Mouse (Mus musculus): ENCODE results near the gene Gcn1l1. TPM values are rescaled to one million over a fixed set of nuclear protein-coding genes. Genes with fewer than 3 reads are reported as not detected.

The Gcn1l1 gene
- total and polyA plus RNA-seq, 3 experiments: 88.2 to 123 (median 93.8) TPM

- Histone ChIP-seq H3K4me1 (ENCODE audit: control insufficient read depth in 1 of 2, insufficient read depth in 2 of 2, low read length in 2 of 2) (peaks cover 0 to 3% of the 10 kb centered on the region in 2 experiments; a peak in 1 of 4 replicates), H3K9ac (ENCODE audit: control insufficient read depth, low read depth, low read length, poor library complexity, severe bottlenecking) (no peak overlapping the region), H3K79me2 (ENCODE audit: control insufficient read depth, insufficient read depth, low read length, poor library complexity) (no peaks in the 10 kb centered on the region), H3K36me3 (ENCODE audit: control insufficient read depth in 1 of 2, insufficient read depth in 2 of 2, low read length in 2 of 2) (no peaks in the 10 kb centered on the region), H3K27me3 (ENCODE audit: control insufficient read depth in 1 of 2, insufficient read depth in 2 of 2, low read length in 2 of 2) (no peaks in the 10 kb centered on the region), H3K4me3 (ENCODE audit: control insufficient read depth in 1 of 2, insufficient read depth in 1 of 2, low read depth in 2 of 2, low read length in 2 of 2) (no peak overlapping the region), H3K9me3 (replicated peaks; ENCODE audit: insufficient read depth, low read length) (no peaks in the 10 kb centered on the region), H3K27ac (ENCODE audit: control insufficient read depth, low read depth, low read length) (no peak overlapping the region)
- no peak for DNase-seq (ENCODE audit: low read depth, low spot score)
- TF ChIP-seq POLR2AphosphoS2 (IDR thresholded peaks at IDR 0.05; ENCODE audit: low read length) (no peak), NELFE (IDR thresholded peaks at IDR 0.05; ENCODE audit: low read depth, low read length) (no peak), RCOR1 (IDR thresholded peaks at IDR 0.05; ENCODE audit: low read depth, low read length) (no peak), UBTF (IDR thresholded peaks at IDR 0.05; ENCODE audit: borderline replicate concordance, insufficient read depth, low read depth, low read length) (no peak), MAX (IDR thresholded peaks at IDR 0.05; ENCODE audit: low read length) (no peak), GATA1 (IDR thresholded peaks at IDR 0.05; ENCODE audit: low read depth, low read length) (no peak), MEF2A (IDR thresholded peaks at IDR 0.05; ENCODE audit: extremely low read depth, insufficient replicate concordance, low read depth, low read length, poor library complexity, severe bottlenecking) (no peak), CHD1 (IDR thresholded peaks at IDR 0.05; ENCODE audit: low read depth, low read length) (no peak), ZC3H11A (IDR thresholded peaks at IDR 0.05; ENCODE audit: low read depth, low read length) (no peak), EP300 (IDR thresholded peaks at IDR 0.05; ENCODE audit: low read depth in 1 of 2, low read length in 2 of 2) (no peak)
These were observed 13.3 kb upstream of the Gcn1l1 start for GRCm38 (mm10) chr5:115551799-115552198.

- H3K36me3 ChIP-seq (ENCODE audit: control insufficient read depth in 1 of 2, insufficient read depth in 2 of 2, low read length in 2 of 2): peaks cover 0 to 2% of the 10 kb centered on the region in 2 experiments; a peak in 1 of 4 replicates
- H3K9ac ChIP-seq (ENCODE audit: control insufficient read depth, low read depth, low read length, poor library complexity, severe bottlenecking): no peak overlapping the region
- TF ChIP-seq EP300 (IDR thresholded peaks at IDR 0.05; ENCODE audit: low read depth in 1 of 2, low read length in 2 of 2): no peak
- no peak for TF ChIP-seq NELFE (IDR thresholded peaks at IDR 0.05; ENCODE audit: low read depth, low read length)
- no peak for TF ChIP-seq POLR2A (IDR thresholded peaks at IDR 0.05; ENCODE audit: control insufficient read depth in 1 of 2, insufficient read depth in 1 of 2, low read depth in 1 of 2, low read length in 2 of 2, poor library complexity in 1 of 2)
- TF ChIP-seq ZNF384 (IDR thresholded peaks at IDR 0.05; ENCODE audit: low read depth, low read length): no peak
- TF ChIP-seq BHLHE40 (IDR thresholded peaks at IDR 0.05; ENCODE audit: borderline replicate concordance, low read depth, low read length): no peak
- no peak for TF ChIP-seq ZC3H11A (IDR thresholded peaks at IDR 0.05; ENCODE audit: low read depth, low read length)
- no peak for TF ChIP-seq SMC3 (IDR thresholded peaks at IDR 0.05; ENCODE audit: low read depth, low read length)
- TF ChIP-seq MAZ (IDR thresholded peaks at IDR 0.05; ENCODE audit: low read depth, low read length): no peak
- no peak for TF ChIP-seq USF1 (IDR thresholded peaks at IDR 0.05; ENCODE audit: low read depth, low read length)
- no peak for TF ChIP-seq POLR2AphosphoS5 (IDR thresholded peaks at IDR 0.05; ENCODE audit: borderline replicate concordance, low read depth, low read length)
These were observed 11.1 kb upstream of the Gcn1l1 start for GRCm38 (mm10) chr5:115553801-115554420.

More at GRCm38 (mm10) chr5:115553801-115554420, 11.1 kb upstream of the Gcn1l1 start:
- Histone ChIP-seq H3K27me3 (ENCODE audit: control insufficient read depth in 1 of 2, insufficient read depth in 2 of 2, low read length in 2 of 2) (no peaks in the 10 kb centered on the region), H3K4me1 (ENCODE audit: control insufficient read depth in 1 of 2, insufficient read depth in 2 of 2, low read length in 2 of 2) (peaks cover 0 to 10% of the 10 kb centered on the region in 2 experiments; a peak in 1 of 4 replicates), H3K27ac (ENCODE audit: control insufficient read depth, low read depth, low read length) (no peak overlapping the region), H3K4me3 (ENCODE audit: control insufficient read depth in 1 of 2, insufficient read depth in 1 of 2, low read depth in 2 of 2, low read length in 2 of 2) (no peak overlapping the region), H3K79me2 (ENCODE audit: control insufficient read depth, insufficient read depth, low read length, poor library complexity) (no peaks in the 10 kb centered on the region), H3K9me3 (replicated peaks; ENCODE audit: insufficient read depth, low read length) (no peaks in the 10 kb centered on the region)
- DNase-seq (ENCODE audit: low read depth, low spot score): no peak
